Mouse (Mus musculus) liver, embryonic 16.5 days (tissue): ENCODE measurements at regions not wholly inside any gene's neighbourhood (a gene's known extent, or its start where the extent isn't known, plus 50 kb on each side); places are given as distances from the start of the nearest gene placed in this dataset.

ENCODE experiments used
- ATAC-seq: fragments of 200-750 bp; cut with Nextera tagmentation; 2 replicates; pipeline ENCODE4 v1.8.0; 2017; ENCODE audit warnings: low read depth, mild to moderate bottlenecking, moderate number of reproducible peaks, moderate library complexity
- H3K27ac ChIP-seq: fragments of 300-500 bp; sonication (generic); 2 replicates; pipeline ENCODE4 v1.5.1; 2014; ENCODE audit warnings: mild to moderate bottlenecking, low read length
- H3K27me3 ChIP-seq: fragments of 300-500 bp; sonication (generic); 2 replicates; pipeline ENCODE4 v1.6.1; 2014; ENCODE audit warnings: low read depth, low read length, mixed read lengths; ENCODE audit not compliant: control insufficient read depth, insufficient read depth
- H3K36me3 ChIP-seq: fragments of 300-500 bp; sonication (generic); 2 replicates; pipeline ENCODE4 v1.6.1; 2014; ENCODE audit warnings: mild to moderate bottlenecking; ENCODE audit not compliant: control insufficient read depth, insufficient read depth
- H3K4me1 ChIP-seq: fragments of 300-500 bp; sonication (generic); 2 replicates; pipeline ENCODE4 v1.6.1; 2014; ENCODE audit warnings: low read depth, low read length, mixed read lengths; ENCODE audit not compliant: control insufficient read depth
- H3K4me2 ChIP-seq: fragments of 300-500 bp; sonication (generic); 2 replicates; pipeline ENCODE4 v1.6.1; 2014; ENCODE audit warnings: low read depth, low read length, mixed read lengths
- H3K4me3 ChIP-seq: fragments of 300-500 bp; sonication (generic); 2 replicates; pipeline ENCODE4 v1.5.1; 2014; ENCODE audit warnings: low read depth, mild to moderate bottlenecking, low read length
- H3K9ac ChIP-seq: fragments of 300-500 bp; sonication (generic); 2 replicates; pipeline ENCODE4 v1.6.1; 2014; ENCODE audit warnings: low read depth, low read length
- H3K9me3 ChIP-seq: fragments of 300-500 bp; sonication (generic); replicated peaks from 2 replicates; pipeline ENCODE4 v1.6.1; 2016; ENCODE audit warnings: low read length; ENCODE audit not compliant: control insufficient read depth
- WGBS: fragments of 180-500 bp; shearing (Covaris S2); extraction: QIAGEN DNeasy Blood & Tissue Kit; methylation state at CpG from one replicate; pipeline ENCODE4 v1.1.7; 2014; ENCODE audit not compliant: insufficient replicate concordance; 5-methylcytosine and 5-hydroxymethylcytosine counted together

GRCm38 (mm10) chr17:88165811-88166210 lies 100.7 kb upstream of the Fbxo11 start:
- Histone ChIP-seq H3K9ac (no peak overlapping the region), H3K4me3 (no peak overlapping the region), H3K27me3 (no peaks in the 10 kb centered on the region), H3K36me3 (no peaks in the 10 kb centered on the region), H3K9me3 (no peaks in the 10 kb centered on the region; the same call in 1 of the 2 replicates), H3K4me2 (no peak overlapping the region), H3K4me1 (no peaks in the 10 kb centered on the region), H3K27ac (no peak overlapping the region)
- 65% methylated on average over 6 of the region's 6 CpGs for WGBS
- no peak for ATAC-seq

GRCm38 (mm10) chr17:88168262-88169096 lies 103.4 kb upstream of the Fbxo11 start:
- no peak overlapping the region for H3K27ac ChIP-seq
- no peak overlapping the region for H3K4me2 ChIP-seq
- H3K4me1 ChIP-seq: no peaks in the 10 kb centered on the region
- no peak overlapping the region for H3K9ac ChIP-seq
- no peak overlapping the region for H3K4me3 ChIP-seq
- H3K9me3 ChIP-seq: no peaks in the 10 kb centered on the region
- H3K36me3 ChIP-seq: no peaks in the 10 kb centered on the region
- H3K27me3 ChIP-seq: no peaks in the 10 kb centered on the region
- no peak for ATAC-seq
- WGBS: 57% methylated on average over 8 of the region's 8 CpGs

- no peaks in the 10 kb centered on the region; the same call in 1 of the 2 replicates for H3K9me3 ChIP-seq
- H3K4me2 ChIP-seq: no peak overlapping the region
- H3K27ac ChIP-seq: no peak overlapping the region
- 53% methylated on average over 3 of the region's 3 CpGs for WGBS
- H3K36me3 ChIP-seq: no peaks in the 10 kb centered on the region
- no peak overlapping the region for H3K9ac ChIP-seq
- no peak for ATAC-seq
- no peak overlapping the region for H3K4me3 ChIP-seq
- no peaks in the 10 kb centered on the region for H3K4me1 ChIP-seq
- H3K27me3 ChIP-seq: no peaks in the 10 kb centered on the region
Observed at GRCm38 (mm10) chr17:88171606-88172005, 106.5 kb upstream of the Fbxo11 start.

GRCm38 (mm10) chr17:88173354-88174032 lies 108.4 kb upstream of the Fbxo11 start:
- Histone ChIP-seq H3K27me3 (no peaks in the 10 kb centered on the region), H3K9me3 (no peaks in the 10 kb centered on the region; the same call in 1 of the 2 replicates), H3K9ac (no peak overlapping the region), H3K27ac (no peak overlapping the region), H3K4me3 (no peak overlapping the region), H3K4me1 (no peaks in the 10 kb centered on the region), H3K36me3 (no peaks in the 10 kb centered on the region), H3K4me2 (no peak overlapping the region)
- no peak for ATAC-seq
- WGBS: 22% methylated on average over 4 of the region's 4 CpGs

GRCm38 (mm10) chr17:88174242-88174679 lies 109.2 kb upstream of the Fbxo11 start:
- Histone ChIP-seq H3K27ac (no peak overlapping the region), H3K9me3 (no peaks in the 10 kb centered on the region; the same call in 1 of the 2 replicates), H3K4me2 (no peak overlapping the region), H3K36me3 (no peaks in the 10 kb centered on the region), H3K4me3 (no peak overlapping the region), H3K27me3 (no peaks in the 10 kb centered on the region), H3K4me1 (no peaks in the 10 kb centered on the region), H3K9ac (no peak overlapping the region)
- 70% methylated on average over 10 of the region's 10 CpGs for WGBS
- ATAC-seq: no peak

- no peak for ATAC-seq
- Histone ChIP-seq H3K27me3 (no peaks in the 10 kb centered on the region), H3K27ac (no peak overlapping the region), H3K4me2 (no peak overlapping the region), H3K9me3 (no peaks in the 10 kb centered on the region; the same call in 1 of the 2 replicates), H3K36me3 (no peaks in the 10 kb centered on the region), H3K4me3 (no peak overlapping the region), H3K4me1 (no peaks in the 10 kb centered on the region), H3K9ac (no peak overlapping the region)
- 36% methylated on average over 4 of the region's 4 CpGs for WGBS
Observed at GRCm38 (mm10) chr17:88175951-88176623, 111.0 kb upstream of the Fbxo11 start.

GRCm38 (mm10) chr17:88190735-88191134 lies 125.6 kb upstream of the Fbxo11 start:
- no peak overlapping the region for H3K4me2 ChIP-seq
- no peak for ATAC-seq
- no peak overlapping the region for H3K9ac ChIP-seq
- H3K4me3 ChIP-seq: no peak overlapping the region
- no peaks in the 10 kb centered on the region for H3K9me3 ChIP-seq
- WGBS: 17% methylated on average over 5 of the region's 5 CpGs
- H3K27ac ChIP-seq: no peak overlapping the region
- no peaks in the 10 kb centered on the region for H3K4me1 ChIP-seq
- H3K36me3 ChIP-seq: no peaks in the 10 kb centered on the region
- no peaks in the 10 kb centered on the region for H3K27me3 ChIP-seq

- H3K27me3 ChIP-seq: no peaks in the 10 kb centered on the region
- no peak overlapping the region for H3K4me2 ChIP-seq
- no peak overlapping the region for H3K27ac ChIP-seq
- H3K9ac ChIP-seq: no peak overlapping the region
- no peak overlapping the region for H3K4me3 ChIP-seq
- H3K4me1 ChIP-seq: no peaks in the 10 kb centered on the region
- no peaks in the 10 kb centered on the region for H3K36me3 ChIP-seq
- ATAC-seq: no peak
- H3K9me3 ChIP-seq: no peaks in the 10 kb centered on the region
- 43% methylated on average over 2 of the region's 2 CpGs for WGBS
Observed at GRCm38 (mm10) chr17:88191444-88191843, 126.4 kb upstream of the Fbxo11 start.
